Mouse (Mus musculus) myocyte (in vitro differentiated cells): ENCODE results near the gene Ttc9b. TPM values are rescaled to one million over a fixed set of nuclear protein-coding genes. Genes with fewer than 3 reads are reported as not detected.

ENCODE experiments used
- H3K27me3 ChIP-seq: one replicate; pipeline ENCODE4 v1.6.1; 2011; ENCODE audit not compliant: control insufficient read depth, insufficient read depth, insufficient read length
- H3K36me3 ChIP-seq: one replicate; pipeline ENCODE4 v1.6.1; 2011; ENCODE audit not compliant: control insufficient read depth, insufficient read depth
- H3K4me2 ChIP-seq: one replicate; pipeline ENCODE4 v1.6.1; 2011; ENCODE audit warnings: low read depth, control low read depth
- H3K4me3 ChIP-seq: one replicate; pipeline ENCODE4 v1.5.1; 2011; ENCODE audit warnings: mild to moderate bottlenecking, control low read depth, moderate library complexity
- H3K79me2 ChIP-seq: one replicate; pipeline ENCODE4 v1.6.1; 2011; ENCODE audit not compliant: control insufficient read depth, insufficient read depth
- H3ac ChIP-seq: one replicate; pipeline ENCODE4 v1.6.1; 2011; ENCODE audit not compliant: control insufficient read depth, insufficient read length
- CEBPB ChIP-seq: IDR thresholded peaks from 2 replicates; pipeline ENCODE4 v1.6.1; 2011; ENCODE audit warnings: mild to moderate bottlenecking, moderate library complexity; ENCODE audit not compliant: poor library complexity, insufficient read depth, severe bottlenecking
- E2F4 ChIP-seq: IDR thresholded peaks from one replicate; pipeline ENCODE4 v1.6.1; 2011; ENCODE audit warnings: mild to moderate bottlenecking, control low read depth, moderate library complexity; ENCODE audit not compliant: insufficient read depth
- MAX ChIP-seq: IDR thresholded peaks from one replicate; pipeline ENCODE4 v1.6.1; 2011; ENCODE audit warnings: low read depth, mild to moderate bottlenecking, control low read depth
- MYOD1 ChIP-seq, 3 experiments: IDR thresholded peaks; one replicate each; pipeline ENCODE4 v1.6.1; 2011; ENCODE audit warnings: control low read depth in 2 of 3, low read depth in 2 of 3, mild to moderate bottlenecking in 2 of 3, moderate library complexity in 1 of 3; ENCODE audit not compliant: insufficient read length in 2 of 3, control insufficient read depth in 1 of 3
- MYOG ChIP-seq, 3 experiments: IDR thresholded peaks; one replicate each; pipeline ENCODE4 v1.6.1; 2011; ENCODE audit warnings: control low read depth in 2 of 3, low read depth in 2 of 3, mild to moderate bottlenecking in 2 of 3; ENCODE audit not compliant: insufficient read length in 2 of 3, control insufficient read depth in 1 of 3, insufficient read depth in 1 of 3
- POLR2A ChIP-seq: IDR thresholded peaks from one replicate; pipeline ENCODE4 v1.6.1; 2011; ENCODE audit warnings: low read depth, mild to moderate bottlenecking, control low read depth, moderate library complexity; ENCODE audit not compliant: insufficient read length
- POLR2AphosphoS2 ChIP-seq: IDR thresholded peaks from one replicate; pipeline ENCODE4 v1.6.1; 2011; ENCODE audit warnings: low read depth, control low read depth; ENCODE audit not compliant: insufficient read length
- REST ChIP-seq: IDR thresholded peaks from one replicate; pipeline ENCODE4 v1.6.1; 2011; ENCODE audit warnings: mild to moderate bottlenecking, control low read depth, moderate library complexity; ENCODE audit not compliant: insufficient read depth, insufficient read length
- SRF ChIP-seq: IDR thresholded peaks from one replicate; pipeline ENCODE4 v1.6.1; 2011; ENCODE audit warnings: low read depth; ENCODE audit not compliant: control insufficient read depth, insufficient read length
- TCF12 ChIP-seq: IDR thresholded peaks from one replicate; pipeline ENCODE4 v1.6.1; 2011; ENCODE audit warnings: mild to moderate bottlenecking, control low read depth; ENCODE audit not compliant: poor library complexity, insufficient read depth, severe bottlenecking
- TCF3 ChIP-seq: IDR thresholded peaks from one replicate; pipeline ENCODE4 v1.6.1; 2011; ENCODE audit warnings: low read depth, control low read depth; ENCODE audit not compliant: insufficient read length
- USF1 ChIP-seq: IDR thresholded peaks from one replicate; pipeline ENCODE4 v1.6.1; 2011; ENCODE audit warnings: low read depth, mild to moderate bottlenecking, control low read depth, moderate library complexity
- polyA plus RNA-seq: library from polyadenylated mRNA; unstranded; fragments of >200 nt; fragmentation: generic; extraction: Trizol; gene quantifications from one replicate; pipeline ENCODE4 v1.2.1, GENCODE M21; 2012; ENCODE audit warnings: missing spikeins

Ttc9b gene
- polyA plus RNA-seq, 1 experiment, result 0.20 TPM

DNA sequence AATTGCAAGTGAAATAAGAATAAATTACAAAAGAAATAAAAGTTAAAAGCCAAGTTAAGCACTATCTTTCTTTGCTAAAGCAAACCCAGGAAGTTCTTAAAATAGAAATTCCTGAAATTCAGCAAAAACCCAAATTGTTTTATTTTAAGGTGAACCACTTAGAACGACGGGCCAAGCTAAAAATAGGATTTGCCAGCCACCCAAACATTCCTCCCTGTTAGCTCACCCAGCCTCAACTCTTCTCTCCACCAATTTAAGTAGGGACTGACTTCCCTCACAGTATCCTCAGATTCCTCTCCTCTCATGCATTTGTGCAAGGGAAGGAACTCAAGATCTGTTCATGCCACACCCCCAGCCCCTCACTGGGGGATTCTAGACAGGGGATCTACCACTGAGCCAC is 29.5 kb downstream of the Ttc9b start:
- H3K36me3 ChIP-seq, result no peaks in the 10 kb centered on the region
- H3ac ChIP-seq, result no peak overlapping the region
- H3K27me3 ChIP-seq, result no peaks in the 10 kb centered on the region
- no peaks in the 10 kb centered on the region for H3K79me2 ChIP-seq
- no peak overlapping the region for H3K4me3 ChIP-seq
- TF ChIP-seq TCF12 (no peak), MYOG (IDR thresholded peaks at IDR 0.05; ENCODE audit: control insufficient read depth in 1 of 3, insufficient read depth in 1 of 3, insufficient read length in 2 of 3, low read depth in 2 of 3) (no peak), CEBPB (no peak), MAX (no peak), E2F4 (no peak), USF1 (no peak), POLR2A (no peak), POLR2AphosphoS2 (no peak), TCF3 (no peak), MYOD1 (IDR thresholded peaks at IDR 0.05; ENCODE audit: control insufficient read depth in 1 of 3, insufficient read length in 2 of 3, low read depth in 2 of 3) (no peak), REST (no peak), SRF (no peak)
- H3K4me2 ChIP-seq, result peak overlapping the region; percentile 42

DNA sequence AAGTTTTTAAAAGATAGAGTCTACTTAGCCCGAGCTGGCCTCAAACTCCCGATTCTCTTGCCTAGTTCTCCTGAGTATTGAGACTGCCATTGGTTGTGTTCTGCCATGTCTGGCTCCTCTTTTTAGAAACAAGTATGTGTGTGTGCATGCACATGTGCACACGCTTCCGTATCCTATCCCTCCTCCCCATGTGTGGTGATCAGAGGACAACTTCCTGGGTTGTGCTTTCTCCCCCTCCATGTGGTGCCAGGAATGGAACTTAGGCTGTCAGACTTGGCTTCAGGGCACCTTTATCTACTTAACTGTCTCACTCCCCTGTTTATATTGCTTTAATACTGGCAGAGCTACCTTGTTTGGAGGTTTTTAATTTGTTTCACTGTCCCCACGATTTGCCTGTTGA is 31.5 kb downstream of the Ttc9b start:
- Histone ChIP-seq H3ac (no peak overlapping the region), H3K79me2 (no peaks in the 10 kb centered on the region), H3K36me3 (no peaks in the 10 kb centered on the region), H3K4me3 (no peak overlapping the region), H3K4me2 (peak overlapping the region; percentile 73), H3K27me3 (no peaks in the 10 kb centered on the region)
- TF ChIP-seq REST (no peak), TCF12 (no peak), MAX (no peak), SRF (no peak), POLR2A (no peak), MYOD1 (IDR thresholded peaks at IDR 0.05; ENCODE audit: control insufficient read depth in 1 of 3, insufficient read length in 2 of 3, low read depth in 2 of 3) (no peak), USF1 (no peak), MYOG (IDR thresholded peaks at IDR 0.05; ENCODE audit: control insufficient read depth in 1 of 3, insufficient read depth in 1 of 3, insufficient read length in 2 of 3, low read depth in 2 of 3) (no peak), POLR2AphosphoS2 (no peak), CEBPB (no peak), E2F4 (no peak), TCF3 (no peak)

DNA sequence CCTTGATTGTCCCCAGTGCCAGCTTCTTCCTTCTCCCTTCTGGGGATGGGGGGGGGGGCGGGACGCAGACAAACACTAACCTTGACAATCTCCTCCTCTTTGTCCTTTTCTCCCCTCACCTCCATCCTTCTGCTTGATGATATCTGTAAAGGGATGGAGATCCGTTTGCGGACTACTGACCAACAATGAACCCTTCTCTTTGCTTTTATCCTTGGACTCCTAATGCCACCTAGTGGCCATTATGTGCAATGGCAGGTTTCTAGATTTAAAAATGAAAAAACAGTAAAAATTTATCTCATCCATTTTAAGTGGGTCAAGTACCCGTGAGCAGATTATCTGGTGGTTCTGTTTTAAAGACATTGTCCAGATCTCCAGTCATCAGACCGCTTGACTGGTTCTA is 32.0 kb downstream of the Ttc9b start:
- TF ChIP-seq MYOD1 (IDR thresholded peaks at IDR 0.05; ENCODE audit: control insufficient read depth in 1 of 3, insufficient read length in 2 of 3, low read depth in 2 of 3) (no peak), SRF (no peak), CEBPB (no peak), TCF3 (no peak), REST (no peak), E2F4 (no peak), USF1 (no peak), TCF12 (no peak)
- Histone ChIP-seq H3K79me2 (no peaks in the 10 kb centered on the region), H3K4me3 (no peak overlapping the region), H3K27me3 (no peaks in the 10 kb centered on the region), H3K4me2 (peak overlapping the region; percentile 73), H3ac (no peak overlapping the region), H3K36me3 (no peaks in the 10 kb centered on the region)

DNA sequence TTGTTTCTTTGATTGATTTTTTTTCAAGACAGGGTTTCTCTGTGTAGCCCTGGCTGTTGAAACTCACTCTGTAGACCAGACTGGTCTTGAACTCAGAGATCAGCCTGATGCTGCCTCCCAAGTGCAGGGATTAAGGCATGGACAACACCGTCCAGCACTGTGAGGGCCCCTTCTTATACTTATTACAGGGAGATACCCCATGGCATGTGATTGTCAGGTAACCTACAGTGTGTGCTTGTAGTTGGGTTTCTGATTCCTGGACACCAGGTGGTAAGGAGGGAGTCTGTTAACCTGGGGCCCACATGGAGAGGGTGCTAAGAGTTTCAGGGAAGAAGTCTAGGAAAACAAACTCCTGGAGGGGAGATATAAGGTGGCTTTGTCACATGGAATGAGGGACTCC is 33.3 kb downstream of the Ttc9b start:
- Histone ChIP-seq H3ac (no peak overlapping the region), H3K27me3 (no peaks in the 10 kb centered on the region), H3K4me2 (no peak overlapping the region), H3K79me2 (no peaks in the 10 kb centered on the region), H3K36me3 (no peaks in the 10 kb centered on the region), H3K4me3 (no peak overlapping the region)
- TF ChIP-seq MYOG (IDR thresholded peaks at IDR 0.05; ENCODE audit: control insufficient read depth in 1 of 3, insufficient read depth in 1 of 3, insufficient read length in 2 of 3, low read depth in 2 of 3) (no peak), POLR2A (no peak), MAX (no peak), TCF12 (no peak), E2F4 (no peak), POLR2AphosphoS2 (no peak), SRF (no peak), MYOD1 (IDR thresholded peaks at IDR 0.05; ENCODE audit: control insufficient read depth in 1 of 3, insufficient read length in 2 of 3, low read depth in 2 of 3) (no peak), REST (no peak)

DNA sequence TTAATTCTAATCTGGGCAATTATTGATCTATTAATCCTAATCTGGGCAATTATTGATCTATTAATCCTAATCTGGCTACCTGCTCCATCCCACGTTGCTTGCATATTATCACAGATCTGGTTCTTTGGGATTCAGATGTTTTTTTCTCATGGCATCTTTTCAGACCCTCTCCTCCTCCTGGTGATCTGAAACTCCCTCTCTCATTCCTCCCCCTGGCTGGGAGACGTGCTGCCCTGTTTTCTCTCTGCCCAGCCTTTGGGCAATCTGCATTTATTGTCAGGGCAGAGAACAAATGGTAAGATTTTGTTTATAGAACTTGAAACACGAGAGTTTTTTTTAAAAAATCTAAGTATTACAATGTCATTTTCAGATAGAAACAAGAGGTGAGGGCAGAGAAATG is 34.1 kb downstream of the Ttc9b start:
- peak overlapping the region; percentile 97 for H3K4me2 ChIP-seq
- no peaks in the 10 kb centered on the region for H3K36me3 ChIP-seq
- no peak for TF ChIP-seq POLR2A
- TF ChIP-seq CEBPB, result no peak
- TF ChIP-seq MAX, result no peak
- no peak for TF ChIP-seq TCF3
- TF ChIP-seq POLR2AphosphoS2, result no peak
- TF ChIP-seq TCF12, result no peak
- H3K79me2 ChIP-seq, result no peaks in the 10 kb centered on the region
- H3ac ChIP-seq, result no peak overlapping the region
- no peak overlapping the region for H3K4me3 ChIP-seq
- H3K27me3 ChIP-seq, result no peaks in the 10 kb centered on the region
